Mouse (Mus musculus) kidney, adult 2 months (tissue): ENCODE results near the gene Lgr5. TPM values are rescaled to one million over a fixed set of nuclear protein-coding genes. Genes with fewer than 3 reads are reported as not detected.
A peak's percentile ranks its signal among the peaks of the same experiment; 100 is the strongest.

ENCODE experiments used
- DNase-seq: peaks from one replicate; pipeline ENCODE4 v3.0.0; 2021
- H3K27ac ChIP-seq: fragments of 200-500 bp; 2 replicates; pipeline ENCODE4 v1.5.1; 2012; ENCODE audit warnings: low read depth, low read length, control low read depth, inconsistent platforms; ENCODE audit not compliant: insufficient read depth
- H3K27me3 ChIP-seq: fragments of 200-500 bp; replicated peaks from 2 replicates; pipeline ENCODE4 v1.6.1; 2012; ENCODE audit warnings: mild to moderate bottlenecking, moderate library complexity, low read length, inconsistent platforms; ENCODE audit not compliant: control insufficient read depth, insufficient read depth
- H3K36me3 ChIP-seq: fragments of 200-500 bp; 2 replicates; pipeline ENCODE4 v1.6.1; 2012; ENCODE audit warnings: mild to moderate bottlenecking, moderate library complexity, low read length, inconsistent platforms; ENCODE audit not compliant: control insufficient read depth, insufficient read depth
- H3K4me1 ChIP-seq: fragments of 200-500 bp; 2 replicates; pipeline ENCODE4 v1.6.1; 2011; ENCODE audit warnings: low read length; ENCODE audit not compliant: control insufficient read depth, insufficient read depth
- H3K4me3 ChIP-seq: fragments of 200-500 bp; 2 replicates; pipeline ENCODE4 v1.5.1; 2011; ENCODE audit warnings: mild to moderate bottlenecking, low read depth, low read length, control low read depth; ENCODE audit not compliant: insufficient read depth
- CTCF ChIP-seq: fragments of 200-500 bp; conservative IDR thresholded peaks from 2 replicates; pipeline ENCODE4 v1.5.1; 2011; ENCODE audit warnings: low read depth, mild to moderate bottlenecking, control low read depth, low read length, moderate library complexity, mixed read lengths; ENCODE audit not compliant: insufficient read depth, insufficient read length
- POLR2A ChIP-seq: fragments of 200-500 bp; IDR thresholded peaks from one replicate; pipeline ENCODE4 v1.6.1; 2011; ENCODE audit warnings: low read depth, low read length, control low read depth
- WGBS: fragments of 180-500 bp; shearing (Covaris S2); methylation state at CpG from one replicate; pipeline ENCODE4 v1.1.7; 2018; 5-methylcytosine and 5-hydroxymethylcytosine counted together
- polyA plus RNA-seq: library from polyadenylated mRNA; depleted of rRNA; stranded (reverse); fragments of >200 nt; gene quantifications from 2 replicates; pipeline ENCODE4 v1.2.3, GENCODE M21; 2012

Gene Lgr5
- polyA plus RNA-seq, 1 experiment, result 0.97 TPM

- Histone ChIP-seq H3K27me3 (0 out of 2 replicates have a peak, but pooled peaks cover 2% of the 10 kb centered on the region), H3K36me3 (no peaks in the 10 kb centered on the region), H3K4me1 (no peaks in the 10 kb centered on the region), H3K4me3 (no peak overlapping the region), H3K27ac (no peak overlapping the region)
- 0 out of 2 replicates have a peak, but pooled peaks have one; percentile 22 for TF ChIP-seq CTCF
- TF ChIP-seq POLR2A, result no peak
- WGBS, result 7% methylated on average over 14 of the region's 15 CpGs
- peak; percentile 58 for DNase-seq
Observed at GRCm38 (mm10) chr10:115617456-115618287, 30.1 kb upstream of the Lgr5 start.

DNA sequence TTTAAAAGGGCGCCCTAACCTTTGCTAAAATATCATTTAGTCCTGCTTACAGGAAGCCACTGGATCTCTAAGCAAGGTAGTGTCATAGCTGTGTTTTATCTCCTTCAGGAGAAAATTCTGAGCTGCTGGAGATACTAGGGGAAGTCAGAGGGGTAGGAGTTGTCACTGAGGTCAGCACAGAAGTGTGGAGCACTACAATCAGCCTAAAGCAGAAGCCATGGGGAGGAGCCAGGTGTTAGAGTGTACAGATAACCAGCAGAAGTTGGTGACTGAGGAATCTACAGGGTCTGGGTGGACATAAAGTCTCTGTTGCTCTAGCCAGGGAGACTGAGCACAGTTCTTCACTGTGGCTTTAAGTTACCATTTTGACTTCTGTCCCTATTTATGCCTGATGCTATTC is 8.2 kb upstream of the Lgr5 start:
- DNase-seq, result no peak
- H3K4me3 ChIP-seq, result no peak overlapping the region
- H3K27ac ChIP-seq, result no peak overlapping the region
- no peaks in the 10 kb centered on the region for H3K4me1 ChIP-seq
- TF ChIP-seq POLR2A (no peak), CTCF (no peak)
- WGBS, result 97% methylated on average over 1 of the region's 1 CpGs
- H3K36me3 ChIP-seq, result no peaks in the 10 kb centered on the region
- no peaks in the 10 kb centered on the region for H3K27me3 ChIP-seq

DNA sequence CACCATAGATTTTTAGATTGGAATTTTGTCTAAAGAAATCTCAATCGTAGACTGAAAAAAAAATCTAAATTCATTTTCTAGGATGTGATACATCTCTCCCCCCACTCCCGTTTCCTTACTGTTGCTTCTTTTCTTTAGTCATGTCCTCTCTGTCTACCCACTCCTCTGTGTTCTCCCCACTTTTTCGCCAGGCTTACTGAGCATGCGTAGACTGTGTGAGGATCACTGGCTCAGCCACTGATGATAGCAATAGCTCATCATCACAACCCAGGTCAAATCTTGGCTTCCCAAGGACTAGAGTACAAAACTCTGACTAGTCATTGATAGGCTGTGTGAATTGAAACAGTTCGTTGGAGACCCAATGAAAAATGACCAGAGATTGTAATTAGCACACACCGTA is 6.1 kb upstream of the Lgr5 start:
- WGBS, result 78% methylated on average over 6 of the region's 6 CpGs
- H3K36me3 ChIP-seq, result no peaks in the 10 kb centered on the region
- no peak for TF ChIP-seq POLR2A
- TF ChIP-seq CTCF, result no peak
- H3K4me1 ChIP-seq, result no peaks in the 10 kb centered on the region
- DNase-seq, result no peak
- no peak overlapping the region for H3K4me3 ChIP-seq
- H3K27ac ChIP-seq, result no peak overlapping the region
- H3K27me3 ChIP-seq, result peaks cover 1% of the 10 kb centered on the region; the same call in 1 of the 2 replicates

- Histone ChIP-seq H3K27me3 (peaks cover 3% of the 10 kb centered on the region; the same call in 1 of the 2 replicates), H3K36me3 (no peaks in the 10 kb centered on the region), H3K4me3 (no peak overlapping the region), H3K4me1 (no peaks in the 10 kb centered on the region), H3K27ac (no peak overlapping the region)
- DNase-seq, result no peak
- WGBS, result 35% methylated on average over 11 of the region's 11 CpGs
- TF ChIP-seq POLR2A (no peak), CTCF (no peak)
Observed at GRCm38 (mm10) chr10:115593221-115593620, 5.6 kb upstream of the Lgr5 start.

DNA sequence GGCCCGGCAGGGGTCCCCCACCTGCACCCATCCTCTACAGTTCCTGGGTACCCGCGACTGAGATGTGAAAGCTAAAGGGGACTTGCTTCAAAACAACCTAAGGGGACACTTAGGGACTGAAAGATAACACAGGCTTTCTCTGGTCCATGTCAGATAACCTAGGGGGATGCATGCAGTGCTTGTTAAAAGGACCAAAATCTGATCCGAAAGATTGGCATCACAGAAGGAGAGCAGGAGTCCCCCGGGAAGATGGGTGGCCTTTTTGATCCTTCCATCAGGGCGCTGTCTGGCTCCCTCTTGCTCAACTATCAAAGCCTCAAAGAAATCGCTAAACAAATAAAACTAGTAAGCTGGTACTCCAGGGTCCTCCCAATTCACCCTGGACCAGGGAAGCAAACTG is 399 bp upstream of the Lgr5 start:
- Histone ChIP-seq H3K36me3 (no peaks in the 10 kb centered on the region), H3K27me3 (peaks cover 10% of the 10 kb centered on the region), H3K4me1 (no peaks in the 10 kb centered on the region), H3K4me3 (no peak overlapping the region), H3K27ac (no peak overlapping the region)
- DNase-seq, result no peak
- 3% methylated on average over 7 of the region's 7 CpGs for WGBS
- TF ChIP-seq POLR2A, result no peak
- no peak for TF ChIP-seq CTCF

DNA sequence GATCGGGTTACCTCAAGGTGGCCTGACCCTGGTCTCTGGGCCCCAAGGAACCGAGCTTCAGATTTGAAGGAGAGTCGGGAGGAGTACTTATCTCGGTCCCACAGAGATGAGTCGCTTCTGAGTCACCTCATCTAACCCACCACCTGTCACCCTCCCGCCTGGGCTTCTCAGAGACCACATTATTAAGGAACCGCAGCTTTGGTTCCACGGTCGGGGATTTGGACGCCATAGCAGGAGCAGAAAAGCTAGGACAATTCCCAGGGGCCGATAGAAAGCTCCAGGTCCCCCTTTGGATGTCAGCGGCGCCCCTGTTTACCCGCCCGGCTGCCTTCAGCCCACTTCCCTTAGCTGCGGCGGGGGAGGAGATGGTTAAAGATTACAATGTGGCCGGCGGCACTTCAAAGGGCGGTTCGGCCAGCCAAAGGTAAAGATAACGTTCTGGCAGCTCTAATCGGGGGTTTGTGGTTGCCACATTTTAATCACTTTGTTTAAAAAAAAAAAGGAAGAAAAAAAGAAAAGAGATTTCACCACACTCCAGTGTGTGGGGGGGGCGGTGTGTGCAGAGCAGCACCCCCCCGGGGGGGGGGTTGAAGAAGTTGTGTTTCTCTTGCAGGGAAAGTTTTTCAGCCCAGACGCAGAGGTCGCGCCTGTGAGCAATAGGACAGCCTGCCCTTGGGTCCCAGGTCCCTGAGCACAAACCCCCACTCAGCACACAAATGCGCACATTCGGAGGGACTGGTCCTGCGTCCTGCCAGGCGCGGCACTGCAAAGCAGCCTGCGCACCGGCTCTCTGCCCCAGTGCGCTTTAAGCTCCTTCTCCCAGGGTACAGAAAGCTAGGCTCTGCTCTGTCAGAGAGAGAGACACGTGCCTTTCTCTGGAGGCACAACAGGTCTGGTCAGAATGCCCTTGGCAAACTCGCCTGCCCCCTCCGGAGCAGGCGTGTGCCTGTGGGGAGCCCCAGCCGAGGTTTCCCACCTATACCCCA is 1.0 kb downstream of the Lgr5 start:
- Histone ChIP-seq H3K4me3 (peak overlapping the region; percentile 0; the same call in 1 of the 2 replicates), H3K27me3 (peaks cover 10% of the 10 kb centered on the region), H3K27ac (no peak overlapping the region), H3K4me1 (no peaks in the 10 kb centered on the region), H3K36me3 (no peaks in the 10 kb centered on the region)
- TF ChIP-seq CTCF (no peak), POLR2A (no peak)
- WGBS, result 2% methylated on average over 41 of the region's 41 CpGs
- DNase-seq, result peak; percentile 3

GRCm38 (mm10) chr10:115585491-115586245 is 1.9 kb downstream of the Lgr5 start:
- H3K27me3 ChIP-seq, result peaks cover 10% of the 10 kb centered on the region
- TF ChIP-seq CTCF, result no peak
- TF ChIP-seq POLR2A, result no peak
- H3K4me3 ChIP-seq, result no peak overlapping the region
- H3K27ac ChIP-seq, result no peak overlapping the region
- no peak for DNase-seq
- no peaks in the 10 kb centered on the region for H3K4me1 ChIP-seq
- H3K36me3 ChIP-seq, result no peaks in the 10 kb centered on the region
- WGBS, result 4% methylated on average over 21 of the region's 21 CpGs
